Mouse (Mus musculus) layer of hippocampus, postnatal 14 days (tissue): Measurements from ENCODE around the gene Mtmr12. TPM values are rescaled to one million over a fixed set of nuclear protein-coding genes. Genes with fewer than 3 reads are reported as not detected.
A peak's percentile ranks its signal among the peaks of the same experiment; 100 is the strongest.
"Not testable (repeated sequence)": the region's sequence is repeated elsewhere in the genome, so short reads cannot be mapped to it uniquely, and the experiment has no call there.

Experiments used
- DNase-seq, 2 experiments: peaks; one replicate each; pipeline ENCODE4 v3.0.0; 2021 to 2022; ENCODE audit warnings: low spot score in 2 of 2, mixed read lengths in 1 of 2
- total RNA-seq, 2 experiments: library from RNA; stranded (reverse); gene quantifications; 2 replicates each; pipeline ENCODE4 v1.2.3; 2021

Gene Mtmr12
- total RNA-seq, 2 experiments from 2014 or later, result 26.9 to 27.7 TPM

DNA sequence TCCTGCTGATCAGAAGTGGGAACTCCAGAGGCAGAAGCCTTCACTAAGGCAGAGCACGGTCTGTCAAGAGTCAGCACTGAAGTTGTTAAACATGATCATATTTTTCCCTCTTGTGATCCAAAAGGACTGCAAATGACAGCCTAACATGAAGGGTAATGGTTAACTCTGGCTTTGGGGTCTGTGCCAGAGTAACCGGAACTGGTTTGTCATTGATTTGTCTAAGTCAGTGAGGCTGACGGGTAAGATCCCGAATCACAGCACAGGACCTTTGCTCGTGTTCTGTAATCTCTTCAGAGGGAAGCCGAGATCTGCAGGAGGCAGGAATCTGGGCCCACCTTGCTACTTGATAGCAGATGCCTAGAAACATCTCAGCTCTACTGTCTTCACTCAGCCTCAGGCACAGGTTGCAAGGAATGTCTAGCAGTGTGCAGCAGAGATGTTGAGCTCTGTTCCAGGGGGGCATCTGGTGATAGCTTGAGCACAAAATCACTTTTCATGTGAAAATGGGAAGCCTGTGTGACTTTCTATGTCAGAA is 2.8 kb downstream of the Mtmr12 start:
- DNase-seq, result no peak

DNA sequence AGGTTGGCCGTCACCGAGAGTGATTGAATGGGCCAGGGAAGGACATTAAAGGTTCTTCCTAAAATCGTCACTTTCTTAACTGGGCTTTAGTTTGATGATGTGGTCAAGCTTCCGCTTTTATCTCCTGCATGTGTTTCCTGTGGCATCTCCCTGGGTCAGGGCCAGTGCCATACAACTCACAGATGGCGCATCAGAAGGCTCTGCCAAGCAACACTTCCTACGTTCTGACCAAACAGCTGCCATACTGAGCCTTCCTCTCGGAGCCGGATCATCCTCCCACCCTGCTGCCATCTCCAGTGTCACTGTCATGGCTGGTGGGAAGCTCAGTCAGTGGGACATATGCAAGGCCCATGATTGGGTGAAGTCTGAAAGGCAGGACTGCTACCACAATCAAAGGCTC is 6.7 kb downstream of the Mtmr12 start:
- peak; percentile 64 to 71 for DNase-seq

DNA sequence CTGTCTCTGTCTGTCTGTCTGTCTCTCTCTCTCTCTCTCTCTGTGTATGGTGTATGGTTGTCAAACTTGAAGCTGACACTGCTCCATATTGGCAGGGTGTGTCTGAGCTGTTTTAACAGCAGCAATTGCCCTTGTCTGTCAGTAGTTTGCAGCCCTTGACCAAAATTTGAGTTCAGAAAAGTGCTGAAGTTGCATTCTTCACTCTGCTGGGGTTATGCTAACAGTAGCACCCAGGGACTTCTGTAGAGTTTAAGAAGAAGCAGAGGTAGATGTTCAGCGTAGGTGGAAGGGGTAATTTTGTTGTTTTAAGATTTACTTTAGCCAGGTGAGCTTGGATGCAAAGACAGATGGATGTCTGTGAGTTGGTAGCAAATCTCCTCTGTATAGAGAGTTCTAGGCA is 7.4 kb downstream of the Mtmr12 start:
- no peak for DNase-seq

DNA sequence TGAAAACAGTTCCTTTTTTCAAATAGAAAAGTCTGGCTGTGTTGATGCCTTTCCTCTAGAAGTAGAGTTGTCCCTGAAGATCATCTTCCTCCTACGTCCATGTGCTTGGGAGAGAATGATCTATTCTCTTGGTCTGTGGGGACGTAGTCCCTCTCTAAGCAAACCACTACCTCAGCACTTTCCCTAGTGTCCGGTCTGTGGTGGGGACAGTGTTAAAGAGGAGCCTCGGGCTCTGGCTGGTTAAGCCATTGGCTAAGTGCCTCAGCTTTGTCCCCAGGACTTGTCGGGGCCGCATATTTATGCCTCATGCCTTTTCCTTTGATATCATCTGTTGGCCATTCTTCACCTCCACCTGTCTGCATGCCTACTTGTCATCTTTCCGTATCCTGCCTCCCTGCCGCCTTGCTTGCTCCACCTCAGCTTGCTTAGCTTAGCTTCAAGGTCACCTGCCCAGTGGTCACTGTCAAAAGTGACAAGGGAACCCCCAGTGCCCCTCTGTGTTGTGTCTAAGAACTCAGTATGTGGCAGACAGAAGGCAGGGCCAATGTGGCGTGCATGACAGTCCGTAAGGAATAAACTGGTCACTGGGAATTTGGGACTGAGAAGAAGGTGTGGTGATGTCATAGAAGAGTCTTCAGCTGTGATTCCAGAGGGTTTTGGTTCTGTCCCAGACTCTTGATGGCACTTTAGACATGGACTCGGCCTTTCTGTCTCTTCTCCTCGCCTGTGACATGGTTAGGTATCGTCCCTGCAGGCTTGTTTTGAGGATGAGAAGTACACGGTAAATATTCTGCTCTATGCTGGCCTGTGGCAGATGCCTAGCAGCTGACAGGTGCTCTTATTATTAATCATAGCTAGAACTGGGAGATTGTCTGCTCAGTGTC is 9.9 kb downstream of the Mtmr12 start:
- no peak for DNase-seq

DNA sequence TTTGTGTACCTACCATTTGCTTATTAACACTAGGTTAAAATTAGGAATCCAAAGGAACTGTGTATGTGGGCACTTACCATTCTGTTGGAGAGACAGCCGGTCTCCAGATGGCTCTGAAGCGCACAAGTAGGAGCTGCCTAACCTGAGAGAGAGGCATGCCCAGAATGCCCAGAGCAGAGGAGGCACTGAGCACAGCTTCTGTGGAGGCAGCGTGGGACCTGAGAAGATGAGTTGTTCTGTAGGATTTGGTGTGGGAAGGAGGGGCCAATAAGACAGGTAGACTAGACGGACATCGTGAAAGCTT is 10.5 kb downstream of the Mtmr12 start:
- DNase-seq, result peak in 1 of 2 experiments; percentile 82

DNA sequence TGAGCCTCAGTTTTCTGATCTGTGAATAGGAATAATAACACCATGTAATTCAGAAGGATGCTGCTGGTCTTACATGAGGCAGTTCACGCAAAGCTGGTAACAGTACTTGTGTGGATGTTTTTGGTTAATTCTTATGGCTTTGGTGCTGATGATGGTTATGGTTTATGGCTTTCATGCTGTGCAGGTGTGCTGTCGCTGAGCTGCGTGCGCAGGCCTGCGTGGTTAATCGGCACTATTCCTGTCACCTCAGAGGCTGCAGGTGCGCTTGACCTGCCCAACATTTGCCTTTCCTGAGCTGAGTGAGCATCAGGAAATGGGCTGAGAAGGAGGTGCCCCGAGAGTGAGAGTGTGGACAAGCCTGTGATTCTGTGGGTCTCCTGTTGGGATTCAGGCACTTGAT is 11.3 kb downstream of the Mtmr12 start:
- no peak for DNase-seq

DNA sequence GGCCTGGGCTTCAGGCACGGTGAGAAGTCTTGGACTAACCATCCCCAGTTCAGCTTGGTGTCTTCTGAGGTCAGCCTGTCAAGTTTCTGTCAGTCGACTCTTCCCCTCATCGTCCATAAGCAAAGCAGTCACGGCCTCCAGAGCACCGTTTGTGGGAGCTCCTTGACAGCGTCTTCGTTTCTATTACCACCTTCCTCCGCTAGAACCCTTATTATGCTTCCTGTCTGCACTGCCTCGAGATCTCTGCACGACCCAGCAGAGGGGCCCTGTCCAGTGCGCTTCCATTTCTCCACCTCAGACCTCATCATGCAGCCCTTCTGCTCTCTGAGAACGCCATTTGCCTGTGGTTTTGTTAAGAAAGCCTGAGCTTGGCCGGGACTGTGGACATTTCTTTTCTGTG is 12.0 kb downstream of the Mtmr12 start:
- DNase-seq, result no peak

DNA sequence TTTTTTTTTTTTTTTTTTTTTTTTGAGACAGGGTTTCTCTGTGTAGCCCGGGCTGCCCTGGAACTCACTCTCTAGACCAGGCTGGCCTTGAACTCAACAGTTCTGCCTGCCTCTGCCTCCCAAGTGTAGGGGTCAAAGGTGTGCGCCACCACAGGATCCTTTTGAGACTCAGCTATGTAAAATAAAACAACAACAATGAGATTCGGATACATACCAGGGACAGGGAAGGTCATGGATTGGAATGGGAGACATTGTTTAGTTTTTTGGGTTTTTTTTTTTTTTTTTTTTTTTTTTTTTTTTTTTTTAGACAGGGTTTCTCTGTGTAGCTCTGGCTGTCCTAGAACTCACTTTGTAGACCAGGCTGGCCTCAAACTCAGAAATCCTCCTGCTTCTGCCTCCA is 12.5 kb downstream of the Mtmr12 start:
- not testable (repeated sequence) for DNase-seq

DNA sequence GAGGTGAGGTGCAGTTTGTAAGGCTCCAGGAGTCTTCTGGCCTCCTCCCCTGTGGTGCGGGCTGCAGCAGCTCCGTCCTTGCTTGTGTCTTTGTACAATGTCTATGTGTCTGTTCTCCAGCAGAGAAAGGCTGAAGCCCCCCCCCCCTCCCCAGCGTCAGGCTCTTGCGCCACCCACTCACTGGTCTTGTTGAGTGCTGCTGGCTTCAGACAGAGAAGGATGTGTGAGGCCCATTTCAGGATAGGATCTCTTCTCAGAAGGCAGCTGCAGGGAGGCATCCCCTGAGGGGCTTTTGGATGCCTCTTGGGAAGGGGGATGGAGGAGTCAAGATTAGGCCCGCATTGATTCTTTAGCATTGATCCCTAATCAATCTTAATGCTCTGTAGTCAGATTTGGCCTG is 13.0 kb downstream of the Mtmr12 start:
- no peak for DNase-seq

DNA sequence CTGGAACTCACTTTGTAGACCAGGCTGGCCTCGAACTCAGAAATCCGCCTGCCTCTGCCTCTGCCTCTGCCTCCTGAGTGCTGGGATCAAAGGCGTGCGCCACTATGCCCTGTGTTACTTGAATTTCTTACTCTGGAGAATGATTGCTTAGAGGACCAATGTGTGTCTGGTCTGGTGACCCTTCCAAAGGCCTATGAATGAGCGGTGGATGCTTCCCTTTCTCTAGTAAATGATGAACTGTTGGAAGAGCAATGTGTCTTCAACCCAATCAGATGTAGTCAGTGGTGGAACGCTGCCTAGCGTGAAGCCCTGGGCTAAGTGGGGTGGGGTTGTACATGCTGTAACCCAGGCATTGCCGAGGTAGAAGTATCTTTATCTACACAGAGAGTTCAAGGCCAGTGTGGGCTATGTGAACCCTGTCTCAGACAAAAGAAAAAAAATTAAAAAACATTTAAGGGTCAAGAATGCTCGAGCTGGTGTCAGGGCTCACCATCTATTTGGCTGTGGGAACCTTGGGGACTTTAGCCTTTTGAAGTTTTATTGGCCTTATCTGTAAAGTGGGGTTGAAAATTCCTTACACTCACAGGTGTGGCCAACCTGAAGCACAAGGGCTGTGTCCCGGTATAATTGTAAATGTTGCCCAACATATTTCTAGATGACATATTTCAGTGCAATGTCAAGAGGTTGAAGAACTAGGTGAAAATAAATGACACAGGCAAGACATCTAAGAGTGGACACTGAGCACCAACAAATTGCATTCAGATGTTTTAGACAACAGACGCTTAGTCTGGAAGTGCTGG is 14.0 kb downstream of the Mtmr12 start:
- DNase-seq, result no peak

DNA sequence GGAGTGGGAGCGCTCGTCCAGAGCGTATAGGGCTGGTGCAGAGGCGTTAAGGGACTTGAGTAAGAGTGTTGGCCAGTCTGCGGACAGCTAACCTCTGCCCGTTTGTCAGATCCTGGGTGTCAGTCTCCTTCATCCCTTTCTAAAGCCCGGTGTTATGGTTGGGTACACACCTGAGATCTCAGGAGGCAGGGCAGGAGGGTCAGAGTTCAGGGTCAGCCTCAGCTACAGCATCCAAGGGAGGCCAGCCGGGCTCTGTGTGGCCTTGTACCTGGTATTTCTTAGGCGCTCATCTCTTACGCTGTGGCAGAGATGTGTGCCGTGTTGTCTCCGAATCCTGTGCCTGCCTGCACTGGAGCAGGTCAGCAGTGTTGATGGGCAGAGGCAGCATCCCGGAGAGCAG is 16.3 kb downstream of the Mtmr12 start:
- no peak for DNase-seq

DNA sequence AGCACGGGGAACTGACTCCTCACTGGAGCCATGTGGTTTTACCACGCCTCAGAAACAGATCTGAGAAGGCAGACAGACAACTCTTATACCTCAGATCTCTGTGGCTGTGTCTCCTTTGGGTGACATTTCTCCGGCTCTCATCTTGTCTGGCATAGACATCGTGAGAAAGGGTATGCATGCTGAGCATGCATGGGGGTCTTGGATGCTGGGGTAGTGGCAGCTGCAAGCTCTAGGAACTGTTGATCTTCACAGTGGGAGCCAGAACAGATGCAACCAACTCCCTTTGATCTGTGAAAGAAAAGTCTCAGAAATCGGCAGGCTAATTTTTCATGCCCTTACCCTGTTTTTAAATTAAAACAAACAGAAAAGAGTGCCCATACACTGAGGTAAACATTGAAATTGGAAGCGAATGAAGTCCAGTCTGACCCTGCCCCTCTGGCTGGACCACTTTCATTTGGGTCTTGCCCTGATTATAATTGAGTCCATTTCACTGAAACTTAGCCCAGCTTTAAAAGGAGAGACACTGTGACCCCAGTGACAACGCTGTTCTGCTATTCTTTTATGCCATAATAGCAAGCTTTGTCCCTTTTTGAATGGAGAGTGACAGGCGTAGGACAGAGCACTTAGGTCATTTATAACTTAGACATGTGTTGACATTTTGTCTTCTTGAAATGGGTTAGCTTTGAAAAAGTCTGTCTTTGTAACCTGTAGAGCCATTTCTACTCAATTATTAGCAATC is 17.9 kb downstream of the Mtmr12 start:
- DNase-seq, result no peak

DNA sequence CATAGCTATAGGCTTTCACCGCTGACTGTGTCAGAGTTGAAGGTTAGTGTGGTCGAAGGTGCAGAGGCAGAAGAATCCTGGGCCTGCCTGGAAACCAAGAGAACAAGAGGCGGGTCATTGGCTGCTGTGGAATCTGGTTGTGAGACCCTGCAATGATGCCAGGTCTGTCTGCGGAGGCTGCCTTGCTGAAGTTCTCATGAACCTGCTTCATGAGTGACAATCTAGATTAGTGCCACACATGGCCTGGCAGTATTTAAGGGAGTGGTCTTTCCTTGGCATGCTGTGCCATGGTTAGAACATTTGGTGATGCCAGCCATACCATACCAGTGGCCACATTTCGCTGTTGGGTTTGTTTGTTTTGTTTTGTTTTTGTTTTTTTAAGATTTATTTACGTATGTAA is 18.6 kb downstream of the Mtmr12 start:
- no peak for DNase-seq

DNA sequence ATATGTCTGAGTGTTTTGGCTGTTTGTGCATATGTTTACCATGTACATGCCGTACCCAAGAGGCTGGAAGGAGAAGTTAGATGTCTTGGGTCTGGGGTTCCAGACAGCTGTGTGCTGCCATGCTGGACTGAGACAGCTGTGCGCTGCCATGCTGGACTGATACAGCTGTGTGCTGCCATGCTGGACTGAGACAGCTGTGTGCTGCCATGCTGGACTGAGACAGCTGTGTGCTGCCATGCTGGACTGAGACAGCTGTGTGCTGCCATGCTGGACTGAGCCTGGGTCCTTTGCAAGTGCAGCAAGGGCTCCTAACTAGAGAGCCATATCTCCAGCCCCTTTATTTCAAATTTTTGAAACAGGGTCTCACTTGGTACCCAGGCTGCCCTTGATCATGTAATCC is 19.4 kb downstream of the Mtmr12 start:
- no peak for DNase-seq

DNA sequence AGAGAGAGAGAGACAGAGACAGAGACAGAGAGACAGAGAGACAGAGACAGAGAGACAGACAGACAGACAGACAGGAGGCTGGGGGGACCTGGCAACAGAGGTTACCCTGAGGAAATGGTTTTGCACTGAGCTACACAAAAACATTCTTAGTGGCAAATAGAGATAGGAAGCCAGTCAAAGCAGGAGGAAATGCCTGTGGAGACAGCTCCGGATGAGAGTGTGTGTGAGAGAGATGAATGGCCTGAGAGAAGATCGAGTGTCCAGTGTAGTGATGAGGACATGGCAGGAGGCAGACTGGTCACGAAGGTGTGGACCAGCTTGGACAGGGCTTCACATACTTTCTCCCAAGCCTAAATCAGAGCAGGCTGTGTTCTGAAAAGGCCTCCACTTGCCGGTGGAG is 20.2 kb downstream of the Mtmr12 start:
- no peak for DNase-seq

DNA sequence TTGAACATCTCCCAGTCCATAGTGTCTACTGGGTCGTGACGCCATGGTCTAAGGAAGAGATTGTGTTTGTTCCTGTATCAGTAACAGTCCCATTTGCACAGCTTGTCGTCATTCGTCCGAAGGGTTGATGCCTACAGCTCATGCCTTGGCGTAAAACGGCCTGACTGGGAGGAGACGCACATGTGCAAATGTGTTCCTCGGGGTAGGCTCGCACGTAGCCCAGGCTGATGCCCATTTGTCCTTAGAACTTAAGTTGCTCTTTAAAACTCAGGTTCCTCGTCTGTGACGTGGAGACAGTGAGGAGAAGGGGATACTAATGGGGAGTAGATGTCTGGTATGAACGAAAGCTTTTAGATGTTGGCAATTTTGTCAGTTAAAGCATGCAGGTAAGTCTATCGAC is 22.1 kb downstream of the Mtmr12 start:
- DNase-seq, result no peak

DNA sequence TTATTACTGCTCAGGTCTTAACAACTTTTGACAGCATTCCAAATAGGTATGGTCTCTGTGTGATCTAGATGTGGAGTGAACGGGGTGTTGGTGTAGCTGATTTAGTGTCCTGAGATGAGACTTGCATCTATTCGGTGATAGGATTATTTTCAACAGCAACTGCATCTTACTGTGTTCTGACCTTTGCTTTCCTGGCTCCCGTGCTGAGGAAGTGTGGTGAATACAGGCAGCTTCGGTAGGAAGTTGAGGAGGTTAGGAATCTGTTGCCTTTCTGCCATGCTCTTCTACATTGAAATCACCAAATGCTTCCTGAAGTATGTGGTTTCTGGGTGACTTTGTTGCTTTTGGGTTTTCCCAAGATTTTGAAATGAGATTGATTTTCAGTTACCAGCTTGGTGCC is 22.5 kb downstream of the Mtmr12 start:
- no peak for DNase-seq

DNA sequence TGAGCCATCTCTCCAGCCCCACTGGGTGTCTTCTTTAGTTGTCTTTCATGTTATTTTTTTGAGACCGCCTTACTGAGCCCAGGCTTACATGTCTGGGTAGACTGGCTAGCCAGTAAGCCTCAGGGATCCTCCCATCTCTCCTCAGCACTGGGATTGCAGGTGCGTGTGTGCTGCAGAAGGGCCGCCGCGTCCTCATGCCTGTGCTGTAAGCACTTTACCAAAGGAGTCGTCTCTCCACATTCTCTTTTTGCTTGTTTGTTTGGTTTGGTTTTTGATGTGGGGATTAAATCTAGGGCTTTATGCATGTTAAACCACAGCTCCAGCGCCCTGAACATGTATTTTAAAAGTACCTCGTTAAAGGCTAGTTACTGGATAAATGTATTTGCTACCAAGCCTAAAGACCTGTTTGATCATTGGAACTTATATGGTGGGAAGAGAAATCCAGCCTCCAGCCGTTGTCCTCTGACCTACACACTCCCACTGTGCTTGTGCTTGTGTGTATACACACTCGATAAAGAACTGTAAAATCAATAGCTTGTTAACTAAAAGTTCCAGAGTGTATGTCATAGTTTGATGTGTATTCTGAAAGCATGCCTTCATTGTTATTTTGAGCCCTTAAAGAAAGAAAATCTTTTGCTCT is 24.9 kb downstream of the Mtmr12 start:
- DNase-seq, result no peak

DNA sequence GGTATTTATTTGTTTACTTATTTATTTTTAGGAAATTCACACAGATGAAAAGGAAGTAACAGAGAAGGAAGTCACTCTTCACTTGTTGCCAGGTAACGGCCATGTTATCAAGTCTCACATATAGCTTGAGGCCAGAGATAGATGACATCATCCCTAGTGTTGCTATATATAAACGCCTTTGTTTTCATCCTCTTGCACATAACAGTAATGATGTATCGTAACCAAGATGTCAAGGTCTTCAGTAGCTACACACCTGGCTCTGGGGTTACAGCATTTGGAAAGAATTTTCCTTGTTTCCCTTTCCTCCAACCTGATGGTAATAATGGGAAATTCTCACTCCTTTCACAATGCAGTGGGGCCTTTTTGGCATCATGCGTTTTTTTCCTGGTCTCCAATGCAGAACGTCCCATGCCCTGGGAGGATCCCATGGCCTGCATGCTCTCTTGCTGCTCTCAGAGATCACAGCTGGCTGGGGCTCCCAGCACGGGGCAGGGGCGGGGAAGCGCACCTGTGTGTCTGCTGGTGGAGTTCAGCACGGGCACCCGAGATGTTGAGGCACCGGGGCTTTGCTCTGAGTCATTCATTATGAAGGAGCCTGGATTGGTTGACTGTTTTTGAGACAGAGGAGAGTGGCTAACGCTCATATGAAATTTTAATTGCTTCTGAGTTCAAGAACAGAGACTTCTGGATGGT is 25.6 kb downstream of the Mtmr12 start:
- DNase-seq, result no peak

DNA sequence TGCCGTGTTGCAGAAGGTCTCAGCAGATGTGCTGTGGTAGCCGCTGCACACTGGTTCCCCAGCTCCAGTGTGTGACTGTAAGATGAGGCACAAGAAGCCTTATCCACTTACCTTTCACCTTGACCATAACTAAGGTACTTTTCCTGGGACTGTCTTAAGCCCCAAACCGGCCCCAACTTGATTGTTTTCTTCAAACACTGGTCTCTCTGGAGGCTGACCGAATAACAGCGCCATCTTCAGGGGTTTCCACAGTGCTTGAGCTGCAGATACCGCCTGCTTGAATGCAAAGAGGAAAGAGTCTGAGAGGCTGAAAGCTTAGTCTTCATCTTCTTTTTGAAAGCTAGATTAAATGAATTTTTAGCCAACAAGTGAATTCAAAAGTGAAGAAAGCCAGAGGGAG is 26.6 kb downstream of the Mtmr12 start:
- DNase-seq, result no peak

DNA sequence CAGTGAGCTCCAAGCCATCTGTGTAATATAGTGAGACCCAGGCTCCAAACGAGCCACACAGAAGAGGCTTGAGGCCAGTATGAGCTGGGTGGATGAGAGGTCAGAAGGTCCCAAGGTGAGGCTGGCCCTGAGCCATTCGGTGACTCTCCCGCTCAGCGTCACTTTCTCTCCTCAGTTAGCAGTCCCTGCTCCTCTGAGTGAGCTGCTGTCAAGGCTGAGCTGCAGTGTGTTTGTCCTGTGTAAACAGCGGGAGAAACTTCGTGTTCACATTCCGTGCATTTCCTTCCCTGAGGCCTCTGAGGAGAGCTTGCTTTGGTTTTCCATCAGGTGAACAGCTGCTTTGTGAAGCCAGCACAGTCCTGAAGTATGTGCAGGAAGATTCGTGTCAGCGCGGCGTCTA is 27.6 kb downstream of the Mtmr12 start:
- no peak for DNase-seq
